Mouse (Mus musculus) intestine, postnatal 0 days (tissue): ENCODE data around the gene Hspb9. TPM values are rescaled to one million over a fixed set of nuclear protein-coding genes. Genes with fewer than 3 reads are reported as not detected.

Experiments
- ATAC-seq: fragments of 200-750 bp; cut with Nextera tagmentation; 2 replicates; pipeline ENCODE4 v1.8.0; 2017; ENCODE audit warnings: mild to moderate bottlenecking, moderate TSS enrichment, moderate library complexity
- H3K27ac ChIP-seq: fragments of 300-500 bp; sonication (generic); 2 replicates; pipeline ENCODE4 v1.5.1; 2014; ENCODE audit warnings: mild to moderate bottlenecking, low read depth, low read length, moderate library complexity
- H3K27me3 ChIP-seq: fragments of 300-500 bp; sonication (generic); replicated peaks from 2 replicates; pipeline ENCODE4 v1.6.1; 2014; ENCODE audit warnings: low read length, mixed read lengths; ENCODE audit not compliant: control insufficient read depth, insufficient read depth
- H3K36me3 ChIP-seq: fragments of 300-500 bp; sonication (generic); 2 replicates; pipeline ENCODE4 v1.6.1; 2014; ENCODE audit warnings: mild to moderate bottlenecking, moderate library complexity; ENCODE audit not compliant: control insufficient read depth, insufficient read depth
- H3K4me1 ChIP-seq: fragments of 300-500 bp; sonication (generic); replicated peaks from 2 replicates; pipeline ENCODE4 v1.6.1; 2014; ENCODE audit warnings: antibody characterized with exemption, low read length, mixed read lengths; ENCODE audit not compliant: control insufficient read depth, insufficient read depth
- H3K4me2 ChIP-seq: fragments of 300-500 bp; sonication (generic); replicated peaks from 2 replicates; pipeline ENCODE4 v1.6.1; 2014; ENCODE audit warnings: low read depth, mild to moderate bottlenecking, moderate library complexity
- H3K4me3 ChIP-seq: fragments of 300-500 bp; sonication (generic); 2 replicates; pipeline ENCODE4 v1.5.1; 2014; ENCODE audit warnings: low read depth, low read length
- H3K9ac ChIP-seq: fragments of 300-500 bp; sonication (generic); 2 replicates; pipeline ENCODE4 v1.6.1; 2014; ENCODE audit warnings: mild to moderate bottlenecking, low read depth, low read length
- H3K9me3 ChIP-seq: fragments of 300-500 bp; sonication (generic); 2 replicates; pipeline ENCODE4 v1.6.1; 2016; ENCODE audit warnings: mixed run types; ENCODE audit not compliant: control insufficient read depth
- CTCF ChIP-seq: sonication (generic); IDR thresholded peaks from 2 replicates; pipeline ENCODE4 v1.5.1; 2016; ENCODE audit warnings: low read depth, mild to moderate bottlenecking, control low read depth, antibody characterized with exemption, moderate library complexity
- WGBS: fragments of 180-500 bp; shearing (Covaris S2); extraction: QIAGEN DNeasy Blood & Tissue Kit; methylation state at CpG from one replicate; pipeline ENCODE4 v1.1.7; 2014; 5-methylcytosine and 5-hydroxymethylcytosine counted together
- polyA plus RNA-seq: library from polyadenylated mRNA; unstranded; fragments of >200 nt; fragmentation: Nextera tagmentation; extraction: Ambion mirVana; gene quantifications from 2 replicates; pipeline ENCODE4 v1.2.1, GENCODE M21; 2015

Hspb9 gene
- polyA plus RNA-seq, 1 experiment from 2014 or later = 0.44 TPM

- WGBS = 25% methylated on average over 5 of the region's 5 CpGs
- no peak for ATAC-seq
Observed at GRCm38 (mm10) chr11:100693154-100693553, 20.5 kb upstream of the Hspb9 start.

GRCm38 (mm10) chr11:100694926-100695325 is 18.7 kb upstream of the Hspb9 start:
- Histone ChIP-seq H3K36me3 (peaks cover 8% of the 10 kb centered on the region; the same call in 1 of the 2 replicates), H3K9me3 (no peaks in the 10 kb centered on the region), H3K9ac (no peak overlapping the region), H3K27ac (no peak overlapping the region), H3K4me2 (no peak overlapping the region), H3K4me1 (no peaks in the 10 kb centered on the region; the same call in none of the 2 replicates), H3K27me3 (no peaks in the 10 kb centered on the region), H3K4me3 (no peak overlapping the region)
- peak; percentile 97 for TF ChIP-seq CTCF
- 39% methylated on average over 5 of the region's 5 CpGs for WGBS
- no peak for ATAC-seq

More at GRCm38 (mm10) chr11:100693154-100693553, 20.5 kb upstream of the Hspb9 start:
- Histone ChIP-seq H3K4me3 (no peak overlapping the region), H3K4me2 (no peak overlapping the region), H3K27me3 (no peaks in the 10 kb centered on the region), H3K9ac (no peak overlapping the region), H3K36me3 (peaks cover 5% of the 10 kb centered on the region; the same call in 1 of the 2 replicates), H3K9me3 (no peaks in the 10 kb centered on the region), H3K4me1 (no peaks in the 10 kb centered on the region; the same call in none of the 2 replicates), H3K27ac (no peak overlapping the region)
- no peak for TF ChIP-seq CTCF

- no peak overlapping the region for H3K27ac ChIP-seq
- no peaks in the 10 kb centered on the region for H3K9me3 ChIP-seq
- ATAC-seq = no peak
- 67% methylated on average over 7 of the region's 7 CpGs for WGBS
- peaks cover 4% of the 10 kb centered on the region; the same call in 1 of the 2 replicates for H3K4me1 ChIP-seq
- H3K9ac ChIP-seq = no peak overlapping the region
- H3K4me3 ChIP-seq = no peak overlapping the region
- no peaks in the 10 kb centered on the region for H3K27me3 ChIP-seq
- H3K4me2 ChIP-seq = no peak overlapping the region
- peaks cover 8% of the 10 kb centered on the region; the same call in 1 of the 2 replicates for H3K36me3 ChIP-seq
- TF ChIP-seq CTCF = no peak
Observed at GRCm38 (mm10) chr11:100697921-100698320, 15.7 kb upstream of the Hspb9 start.

GRCm38 (mm10) chr11:100700710-100701109 is 12.9 kb upstream of the Hspb9 start:
- no peak overlapping the region for H3K9ac ChIP-seq
- H3K27me3 ChIP-seq = no peaks in the 10 kb centered on the region
- no peak for TF ChIP-seq CTCF
- peak overlapping the region; percentile 48; the same call in 1 of the 2 replicates for H3K4me2 ChIP-seq
- WGBS = 85% methylated on average over 3 of the region's 3 CpGs
- H3K4me3 ChIP-seq = no peak overlapping the region
- no peaks in the 10 kb centered on the region for H3K9me3 ChIP-seq
- H3K36me3 ChIP-seq = peaks cover 18% of the 10 kb centered on the region
- H3K27ac ChIP-seq = no peak overlapping the region
- ATAC-seq = no peak
- 0 out of 2 replicates have a peak, but pooled peaks cover 4% of the 10 kb centered on the region for H3K4me1 ChIP-seq

GRCm38 (mm10) chr11:100701301-100701700 is 12.3 kb upstream of the Hspb9 start:
- Histone ChIP-seq H3K4me2 (peak overlapping the region; percentile 48), H3K9me3 (no peaks in the 10 kb centered on the region), H3K36me3 (peaks cover 24% of the 10 kb centered on the region), H3K27ac (no peak overlapping the region), H3K4me1 (0 out of 2 replicates have a peak, but pooled peaks cover 4% of the 10 kb centered on the region), H3K4me3 (no peak overlapping the region), H3K27me3 (no peaks in the 10 kb centered on the region), H3K9ac (no peak overlapping the region)
- no peak for ATAC-seq
- TF ChIP-seq CTCF = no peak
- WGBS = 12% methylated on average over 14 of the region's 14 CpGs

- Histone ChIP-seq H3K9me3 (no peaks in the 10 kb centered on the region), H3K4me3 (peak overlapping the region; percentile 30), H3K27ac (no peak overlapping the region), H3K9ac (no peak overlapping the region), H3K4me2 (peak overlapping the region; percentile 67), H3K4me1 (0 out of 2 replicates have a peak, but pooled peaks cover 4% of the 10 kb centered on the region), H3K36me3 (peaks cover 34% of the 10 kb centered on the region), H3K27me3 (no peaks in the 10 kb centered on the region)
- 35% methylated on average over 19 of the region's 19 CpGs for WGBS
- TF ChIP-seq CTCF = peak; percentile 97
- peak; percentile 39; the same call in 1 of the 2 replicates for ATAC-seq
Observed at GRCm38 (mm10) chr11:100702081-100702851, 11.4 kb upstream of the Hspb9 start.
